Mouse (Mus musculus) bone marrow, adult 2 months (tissue): ENCODE results near the gene Fkbp15.

Experiments
- CTCF ChIP-seq: fragments of 200-500 bp; IDR thresholded peaks from 2 replicates; pipeline ENCODE4 v1.5.1; 2011; ENCODE audit warnings: low read length, control low read depth; ENCODE audit not compliant: control insufficient read depth, insufficient read depth
- POLR2A ChIP-seq: fragments of 200-500 bp; IDR thresholded peaks from 2 replicates; pipeline ENCODE4 v1.6.1; 2011; ENCODE audit warnings: low read depth, mild to moderate bottlenecking, control low read depth, low read length, borderline replicate concordance; ENCODE audit not compliant: control insufficient read depth

DNA sequence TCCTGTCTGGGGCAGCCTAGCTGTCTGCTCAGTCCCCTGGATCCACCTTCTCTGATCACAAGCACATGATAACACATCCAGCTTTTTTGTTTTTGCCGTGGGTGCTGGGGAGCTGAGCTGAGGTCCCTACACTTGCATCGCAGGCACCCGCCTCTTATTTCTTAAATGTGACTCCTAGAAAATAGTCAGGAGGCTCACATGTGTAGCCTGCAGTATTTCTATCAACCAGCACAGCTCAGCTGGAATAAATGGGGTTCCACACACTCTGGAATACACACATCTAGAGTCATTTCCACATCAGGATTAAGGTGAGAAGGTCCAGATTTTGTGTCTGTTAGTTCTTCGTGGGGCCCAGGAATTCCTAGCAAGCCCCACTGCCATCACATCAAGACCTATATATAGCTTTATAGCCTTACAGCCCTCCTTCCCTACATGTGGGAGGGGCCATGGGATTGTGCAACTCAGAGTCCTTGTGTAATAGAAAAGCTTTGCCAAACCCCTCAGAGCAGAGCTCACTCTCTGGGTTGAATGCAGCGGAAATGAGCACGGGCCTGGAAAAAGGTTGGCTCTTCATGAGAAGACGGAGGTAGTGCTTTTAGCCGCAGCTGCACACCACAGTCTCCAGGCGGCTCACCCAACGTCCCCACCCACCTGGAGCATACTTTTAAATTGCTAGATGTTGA, 95.1 kb downstream of the Fkbp15 start:
- no peak for TF ChIP-seq POLR2A
- TF ChIP-seq CTCF, result no peak
